Mouse (Mus musculus): ENCODE data around the gene Hapln2.

GRCm38 (mm10) chr3:87998747-87999146 is 28.6 kb downstream of the Hapln2 start:
- no peak for TF ChIP-seq POLR2A (IDR thresholded peaks at IDR 0.05; ENCODE audit: control insufficient read depth, extremely low read depth, insufficient read depth, low read length, poor library complexity)
- TF ChIP-seq CTCF (IDR thresholded peaks at IDR 0.05; ENCODE audit: borderline replicate concordance, control insufficient read depth, extremely low read depth, insufficient read depth, low read length, poor library complexity) = no peak

All from thymus, adult 2 months (tissue).